Mouse (Mus musculus): ENCODE data around the gene Pianp. TPM values are rescaled to one million over a fixed set of nuclear protein-coding genes. Genes with fewer than 3 reads are reported as not detected.

Gene Pianp
- 1 to 10 TPM in 1 of 2 experiments, under 1 TPM in 1; 0.89 to 2.0 TPM for total RNA-seq (2021)
- 4.2 and 9.0 TPM in 2 replicates for polyA plus RNA-seq (2012; rRNA removed)
- long read RNA-seq, partial matches to known transcripts, result 0 of 1 reads
- long read RNA-seq, other reads (novel, unspliced or antisense), result 0 of 1 reads

DNA sequence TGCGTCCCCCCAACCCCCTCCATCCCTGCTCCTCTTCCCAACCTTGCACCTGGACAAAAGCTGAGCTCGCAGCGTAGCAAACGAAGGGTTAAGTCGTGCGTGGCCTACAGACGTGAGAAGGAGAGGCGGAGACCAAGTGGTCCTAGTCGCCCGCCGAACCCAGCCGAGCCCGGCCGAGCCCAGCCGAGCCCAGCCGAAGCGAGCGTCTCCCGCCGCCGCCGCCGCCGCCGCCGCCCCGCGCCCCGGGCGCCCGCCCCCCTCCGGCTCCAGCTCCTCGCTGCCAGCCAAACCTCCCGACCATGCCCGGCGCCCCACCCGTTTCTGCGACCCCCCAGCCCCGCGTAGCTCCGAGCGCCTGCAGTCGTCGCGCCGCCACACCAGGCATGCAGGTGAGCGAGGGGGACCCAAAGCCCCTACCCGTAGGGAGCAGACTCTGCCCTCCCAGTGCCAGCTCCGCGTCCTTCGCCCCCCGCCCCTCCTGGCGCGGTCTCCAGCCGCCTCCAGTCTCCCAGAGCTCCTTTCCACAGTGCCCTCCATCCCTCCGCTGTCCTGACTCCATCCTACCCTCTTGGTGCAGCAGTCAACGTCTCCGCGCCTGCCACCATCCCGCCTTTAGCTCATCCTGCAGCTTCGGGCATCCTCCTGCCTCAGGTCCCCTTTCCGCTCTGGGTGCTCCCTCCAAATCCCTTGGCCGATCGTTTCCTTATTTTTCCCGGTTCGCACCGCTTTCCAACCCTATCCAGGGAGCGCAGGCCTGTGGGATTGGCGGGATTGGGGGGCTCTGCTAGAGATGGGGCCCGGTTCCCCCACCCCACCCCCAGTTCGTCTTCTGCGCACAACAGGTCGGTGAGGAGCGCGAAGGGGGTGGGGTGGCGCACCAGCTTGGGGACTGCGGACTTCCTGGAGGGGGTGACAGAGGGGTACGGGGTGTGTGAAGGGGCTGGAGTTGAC lies at the start of gene Pianp:
TSS of gene Pianp (plus strand) at position 144 of the 951 bp plus-strand sequence.
- peak; percentile 85 for DNase-seq

DNA sequence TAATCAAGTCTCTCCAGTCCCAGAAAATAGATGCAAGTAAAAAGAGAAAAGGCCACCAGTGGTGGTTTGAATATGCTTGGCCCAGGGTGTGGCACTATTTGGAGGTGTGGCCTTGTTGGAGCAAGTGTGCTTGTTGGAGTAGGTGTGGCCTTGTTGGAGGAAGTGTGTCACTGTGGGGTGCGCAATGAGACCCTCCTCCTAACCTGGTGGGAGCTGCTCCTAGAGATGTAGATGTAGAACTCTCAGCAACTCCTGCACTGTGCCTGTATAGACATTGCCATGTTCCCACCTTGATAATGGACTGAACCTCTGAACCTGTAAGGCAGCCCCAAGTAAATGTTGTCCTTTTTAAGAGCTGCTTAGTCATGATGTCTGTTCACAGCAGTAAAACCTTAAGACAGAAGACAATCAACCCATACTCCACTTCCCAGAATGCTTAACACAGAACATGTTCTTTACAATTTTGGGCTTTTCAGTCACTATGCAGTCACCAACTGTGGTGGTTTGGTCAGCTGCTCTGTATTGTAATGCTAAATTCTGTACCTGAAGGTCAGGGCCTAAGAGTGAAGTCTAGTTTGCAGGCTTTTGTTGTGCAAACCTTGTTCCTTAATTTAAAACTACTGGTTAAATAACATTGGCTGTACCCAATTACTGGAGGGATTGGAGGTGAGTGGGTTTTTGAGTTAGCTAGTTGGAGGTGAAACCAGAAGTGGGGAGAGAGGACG lies 42.3 kb upstream of the Pianp start:
- DNase-seq, result no peak

DNA sequence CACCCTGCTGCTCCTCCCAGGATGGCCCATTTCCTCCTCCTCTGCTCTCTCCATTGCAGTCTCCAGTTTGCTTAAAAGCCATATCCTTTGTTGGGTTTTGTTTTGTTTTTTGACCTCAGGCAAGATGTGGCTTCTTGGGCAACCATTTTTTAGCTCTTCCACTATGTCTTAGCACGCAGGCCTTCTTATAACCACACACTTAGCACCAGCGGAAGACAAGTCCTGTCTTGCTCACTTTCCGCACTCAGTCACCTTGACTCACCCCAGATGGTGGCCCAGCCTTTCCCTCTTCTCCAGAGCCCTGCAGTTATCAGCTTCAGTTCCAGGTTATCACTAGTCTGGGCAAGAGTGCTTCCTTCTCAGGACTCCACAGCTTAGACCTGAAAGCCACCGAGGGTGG lies 41.3 kb upstream of the Pianp start:
- no peak for DNase-seq

DNA sequence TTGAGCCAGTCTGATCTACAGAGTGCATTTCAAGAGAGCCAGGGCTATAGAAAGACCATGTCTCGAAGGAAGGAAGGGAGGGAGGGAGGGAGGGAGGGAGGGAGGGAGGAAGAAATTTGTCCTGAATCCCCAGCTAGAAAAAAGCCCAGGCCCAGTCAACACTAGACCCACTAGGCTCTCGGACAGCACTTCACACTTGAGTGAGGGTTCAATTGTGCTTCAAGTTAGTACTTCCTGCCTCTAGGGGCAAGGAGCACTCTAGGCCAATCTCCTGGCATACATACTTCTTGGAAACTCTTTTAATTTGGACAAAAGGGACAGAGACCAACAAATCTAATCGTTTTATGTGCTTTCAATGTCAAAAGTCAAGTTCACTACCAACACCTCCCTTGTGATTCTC lies 38.4 kb upstream of the Pianp start:
- no peak for DNase-seq

DNA sequence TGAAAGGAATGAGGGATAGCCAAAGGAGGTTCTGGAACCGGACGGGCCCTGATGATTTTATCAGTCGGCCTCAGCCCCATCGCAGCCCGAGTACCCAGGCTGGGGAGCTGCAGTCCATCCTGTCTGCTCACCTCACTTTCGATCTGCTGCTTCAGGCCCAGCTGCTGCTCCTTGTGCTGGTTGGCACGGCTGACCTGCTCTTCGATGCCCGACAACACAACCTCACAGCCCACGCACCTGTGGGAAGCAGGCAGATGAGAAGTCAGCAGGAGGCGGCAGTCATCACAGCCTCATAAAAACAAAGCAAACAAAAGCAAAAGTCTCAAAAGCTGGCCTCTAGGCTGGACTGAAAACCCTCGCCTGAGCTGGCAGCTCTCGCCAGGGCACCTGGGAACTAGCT lies 36.5 kb upstream of the Pianp start:
- DNase-seq, result no peak

DNA sequence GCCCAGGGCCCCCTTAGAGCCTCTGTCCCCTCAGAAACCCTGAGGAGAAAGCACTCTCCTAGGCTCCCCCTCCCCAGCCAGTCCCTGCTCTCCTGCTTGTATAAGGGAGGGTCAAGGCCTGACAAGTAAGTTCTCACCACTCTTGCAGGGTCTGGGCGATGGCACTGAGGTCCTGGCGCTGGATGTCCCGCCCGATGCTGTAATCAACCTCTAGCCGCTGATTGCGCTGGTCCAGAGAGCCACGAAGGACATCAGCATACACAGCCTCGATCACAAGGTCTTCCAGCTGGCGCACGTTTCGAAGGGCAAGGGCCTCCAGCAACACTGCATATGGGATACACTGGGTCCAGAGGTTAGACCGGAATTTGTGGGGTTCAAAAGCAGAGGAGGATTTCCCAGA lies 35.5 kb upstream of the Pianp start:
- DNase-seq, result peak; percentile 74

DNA sequence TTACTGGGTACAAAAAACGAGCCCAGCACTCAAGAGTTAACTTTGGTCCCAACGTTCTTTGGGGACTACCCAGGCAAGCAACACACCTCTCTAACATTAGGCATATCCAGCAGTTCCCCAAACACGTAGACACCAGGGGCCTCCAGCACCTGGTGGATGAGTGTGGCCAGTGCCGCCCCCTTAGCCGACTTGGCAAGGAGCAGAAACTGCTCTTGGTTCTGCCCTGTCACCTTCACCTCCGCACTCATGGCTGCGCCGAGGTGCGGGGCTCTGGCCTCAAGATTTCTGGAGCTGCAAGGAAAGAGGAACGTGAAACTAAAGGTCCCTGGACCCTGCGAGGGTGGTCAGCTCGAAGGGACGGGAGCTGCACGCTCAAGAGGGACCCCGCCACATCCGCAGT lies 31.9 kb upstream of the Pianp start:
- DNase-seq, result no peak

DNA sequence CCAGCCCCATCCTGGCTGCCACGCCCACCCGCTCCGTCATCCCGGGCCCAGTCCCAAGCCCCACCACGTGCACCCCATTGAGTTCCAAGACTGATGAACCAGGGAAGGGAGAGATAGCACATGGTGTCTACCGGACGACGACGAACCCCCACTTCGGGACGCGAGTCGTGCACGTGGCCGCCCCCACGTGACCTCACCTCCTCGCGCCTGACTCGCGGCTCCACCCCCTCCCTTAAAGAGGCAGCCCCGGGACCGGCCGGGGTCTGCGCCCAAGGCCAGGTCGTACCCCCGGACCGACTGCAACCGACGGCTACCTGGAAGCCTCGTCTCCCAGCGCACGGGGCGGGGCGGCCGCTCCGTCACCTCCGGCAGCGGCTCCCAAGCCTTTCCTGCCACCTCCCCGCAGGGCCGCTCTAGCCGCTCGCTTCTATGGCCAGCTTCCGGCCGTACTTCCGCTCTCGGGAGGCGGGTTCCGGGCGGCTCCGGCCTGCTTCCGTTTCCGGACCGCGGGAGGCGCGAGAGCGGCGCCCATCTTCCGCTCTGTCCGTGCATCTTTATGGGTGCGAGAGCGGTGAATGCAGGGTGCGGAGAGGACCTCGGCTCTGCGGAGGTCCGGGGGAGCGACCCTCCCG lies 31.3 kb upstream of the Pianp start, which contains the start of gene Cops7a:
TSS of gene Cops7a (minus strand) at position 451 of the 632 bp plus-strand sequence.
- DNase-seq, result peak; percentile 98

DNA sequence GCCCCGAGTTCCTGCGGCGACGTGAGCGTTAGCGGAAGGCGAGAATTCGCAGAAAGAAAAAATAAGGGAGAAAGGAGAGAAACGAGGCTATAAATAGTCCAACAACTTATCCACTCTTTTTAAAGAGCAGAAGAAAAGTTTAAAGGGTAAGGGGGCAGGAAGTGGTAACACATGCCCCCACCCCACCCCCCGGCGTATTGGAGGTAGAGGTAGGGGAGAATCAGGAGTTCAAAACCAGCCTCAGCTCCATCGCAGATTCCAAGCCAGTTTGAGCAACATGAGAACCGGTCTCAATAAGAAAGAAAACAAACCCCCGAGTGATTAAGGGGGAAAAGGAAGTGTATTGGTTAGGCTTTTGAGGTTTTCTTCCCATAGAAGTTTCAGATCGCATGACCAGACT lies 30.7 kb upstream of the Pianp start:
- no peak for DNase-seq

DNA sequence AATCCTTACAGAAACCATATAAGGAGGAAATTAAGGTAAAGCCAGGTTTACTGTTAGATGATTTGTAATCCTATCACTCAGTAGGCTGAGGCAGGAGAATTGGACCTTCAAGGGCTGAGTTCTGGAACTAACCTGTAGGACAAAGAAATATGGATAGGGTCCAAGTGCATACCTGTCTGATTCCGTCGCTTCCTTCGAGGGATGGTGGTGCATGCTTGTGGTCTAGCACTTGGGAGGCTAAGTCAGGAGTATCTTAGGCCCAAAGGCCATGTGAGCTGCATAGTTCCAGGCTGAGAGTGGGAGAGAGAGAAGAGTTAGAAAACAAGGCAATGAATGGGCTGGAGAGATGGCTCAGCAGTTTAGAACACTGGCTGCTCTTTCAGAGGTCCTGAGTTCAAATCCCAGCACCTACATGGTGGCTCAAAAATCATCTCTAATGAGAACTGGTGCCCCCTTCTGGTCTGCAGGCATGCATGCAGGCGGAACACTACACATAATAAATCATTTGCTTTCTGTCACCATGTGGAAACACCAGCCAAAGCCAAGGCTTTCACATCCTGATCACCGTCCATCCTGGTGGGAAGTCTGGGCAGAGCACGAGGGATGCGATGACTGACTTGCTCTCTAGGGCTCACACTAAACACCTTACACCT lies 29.9 kb upstream of the Pianp start:
- no peak for DNase-seq

DNA sequence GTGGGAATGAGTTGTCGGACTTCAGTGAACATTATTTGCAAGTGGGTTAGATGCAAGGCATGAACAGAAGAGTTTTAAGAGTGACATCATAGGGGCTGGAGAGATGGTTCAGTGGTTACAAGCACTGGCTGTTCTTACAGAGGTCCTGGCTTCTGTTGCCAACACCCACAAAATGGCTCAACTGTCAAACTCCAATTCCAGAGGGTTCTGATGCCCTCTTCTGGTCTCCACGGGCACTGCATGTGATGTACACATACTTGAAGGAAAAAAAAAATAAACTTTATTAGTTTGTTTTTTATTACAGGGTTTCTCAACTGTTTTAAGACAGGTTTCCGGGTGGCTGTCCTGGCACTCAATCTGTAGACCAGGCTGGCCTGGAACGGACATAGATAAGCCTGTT lies 28.7 kb upstream of the Pianp start:
- peak; percentile 29 for DNase-seq

DNA sequence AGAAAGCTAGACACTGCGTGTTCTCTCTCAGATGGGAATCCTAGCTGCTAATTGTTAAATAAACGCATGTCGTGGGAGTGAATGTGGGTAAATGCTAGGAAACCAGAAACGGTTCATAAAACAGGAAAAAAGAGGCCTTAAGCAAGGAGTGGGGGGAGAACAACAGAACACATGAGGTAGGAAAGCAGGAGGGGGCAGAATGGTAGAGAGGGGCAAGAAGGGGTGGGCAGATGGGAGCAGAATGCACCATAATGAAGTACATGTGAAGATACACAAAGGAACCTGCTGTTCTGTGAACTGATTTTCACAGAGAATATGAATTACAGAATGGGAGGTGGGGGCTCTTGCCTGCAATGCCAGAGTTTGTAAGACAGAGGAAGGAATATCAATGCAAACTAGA lies 4.3 kb upstream of the Pianp start:
- DNase-seq, result no peak

DNA sequence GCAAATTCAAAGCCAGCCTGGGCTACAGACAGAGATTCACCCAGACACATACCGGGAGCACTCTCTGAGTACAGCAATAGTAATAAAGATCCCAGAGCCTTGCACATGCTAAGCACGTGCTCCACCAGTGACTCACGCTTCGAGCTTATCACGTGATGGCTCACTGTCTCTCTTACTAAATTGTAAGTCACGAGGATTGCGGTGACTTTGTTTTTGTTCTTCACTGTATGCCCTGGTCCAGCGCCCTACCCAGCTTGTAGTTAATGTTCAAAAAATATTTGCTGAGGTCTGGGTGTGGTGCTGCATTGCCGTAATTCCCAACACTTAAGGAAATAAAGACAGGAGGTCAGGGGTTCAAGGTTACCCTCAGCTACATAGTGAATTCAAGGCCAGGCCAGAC lies 3.1 kb upstream of the Pianp start:
- DNase-seq, result peak; percentile 81

DNA sequence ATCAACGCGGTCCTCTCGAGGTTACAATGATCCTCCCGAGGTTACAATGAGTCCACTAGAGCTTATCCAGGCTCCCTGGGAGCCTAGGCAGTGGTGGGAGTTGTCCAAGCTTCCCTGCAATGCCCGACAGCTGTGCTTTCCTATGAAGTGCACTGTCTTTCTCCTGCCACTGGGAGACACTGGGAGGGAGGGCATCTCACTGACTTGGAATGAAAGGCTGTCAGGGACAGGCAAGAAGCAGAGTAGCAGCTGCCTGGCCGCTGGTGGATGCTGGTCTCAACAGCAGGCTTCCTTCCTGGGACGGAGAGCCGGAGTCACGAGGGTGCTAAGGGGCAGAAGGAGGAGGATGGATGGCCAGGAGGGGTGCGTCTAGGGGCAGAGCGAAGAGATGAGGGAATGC lies 2.6 kb upstream of the Pianp start:
- DNase-seq, result peak; percentile 57

DNA sequence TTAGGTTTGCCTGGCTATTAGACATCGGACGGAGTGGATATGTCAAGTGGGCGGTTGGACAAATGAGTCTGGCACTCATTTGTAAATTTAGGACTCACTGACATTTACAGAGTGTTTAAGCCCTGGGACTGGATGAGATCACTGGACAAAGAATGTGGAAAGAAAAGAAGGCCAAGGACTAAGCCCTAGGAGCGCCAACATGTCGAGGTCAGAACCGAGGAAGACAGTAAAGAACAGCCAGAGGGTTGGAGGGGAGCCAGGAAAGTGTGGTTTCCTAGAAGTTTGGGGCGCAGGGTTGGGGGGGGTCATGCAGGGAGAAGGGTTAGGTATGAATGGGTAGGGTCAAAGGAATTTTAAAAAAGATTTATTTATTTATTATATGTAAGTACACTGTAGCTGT lies 1.2 kb upstream of the Pianp start:
- DNase-seq, result peak; percentile 85

DNA sequence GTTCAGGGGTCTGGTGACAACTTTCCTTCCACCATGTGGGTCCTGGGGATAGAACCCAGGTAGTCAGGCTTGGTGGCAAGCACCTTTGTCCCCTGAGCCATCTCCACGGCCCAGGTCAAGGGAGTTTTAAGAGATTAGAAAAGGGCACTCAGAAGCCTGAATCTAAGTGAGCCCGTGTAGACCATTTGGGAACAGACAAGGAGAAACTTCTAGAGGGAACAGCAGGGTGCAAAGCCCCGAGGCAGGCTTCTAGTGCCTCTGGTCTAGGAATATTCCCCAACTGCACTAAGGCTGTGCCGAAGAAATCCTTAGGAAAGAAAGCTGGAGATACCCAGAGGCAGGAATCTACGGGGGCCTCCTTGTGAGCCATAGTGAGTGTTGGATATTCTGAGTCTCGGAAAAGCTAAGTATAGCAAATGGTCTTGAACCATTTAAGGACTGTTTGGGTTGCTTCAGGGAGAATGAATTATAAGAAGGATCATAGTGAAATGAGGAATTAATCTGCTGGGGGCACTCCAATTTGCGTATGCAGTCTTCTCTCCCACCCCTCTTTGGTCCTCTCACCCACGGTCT lies 577 bp upstream of the Pianp start:
- no peak for DNase-seq

DNA sequence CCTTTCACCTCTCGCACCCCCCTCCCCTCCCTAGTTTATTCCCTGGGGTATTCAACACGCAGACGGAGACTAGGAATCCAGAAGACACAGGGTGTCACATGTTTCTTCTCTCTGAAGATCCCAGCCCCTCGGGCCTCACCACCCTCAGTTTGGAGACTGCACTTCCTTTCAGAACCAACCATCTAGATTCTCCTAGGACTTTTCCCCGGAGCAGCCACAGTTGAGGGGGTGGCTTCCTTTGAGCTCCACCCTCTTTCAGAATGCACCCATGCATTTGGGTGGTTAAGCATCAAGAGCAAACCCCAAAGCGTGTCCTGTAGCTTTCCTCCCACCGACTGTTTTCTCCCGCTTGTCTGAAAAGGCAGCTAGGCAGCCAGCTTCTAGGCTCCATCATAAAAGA lies 1.6 kb downstream of the Pianp start:
- DNase-seq, result no peak

DNA sequence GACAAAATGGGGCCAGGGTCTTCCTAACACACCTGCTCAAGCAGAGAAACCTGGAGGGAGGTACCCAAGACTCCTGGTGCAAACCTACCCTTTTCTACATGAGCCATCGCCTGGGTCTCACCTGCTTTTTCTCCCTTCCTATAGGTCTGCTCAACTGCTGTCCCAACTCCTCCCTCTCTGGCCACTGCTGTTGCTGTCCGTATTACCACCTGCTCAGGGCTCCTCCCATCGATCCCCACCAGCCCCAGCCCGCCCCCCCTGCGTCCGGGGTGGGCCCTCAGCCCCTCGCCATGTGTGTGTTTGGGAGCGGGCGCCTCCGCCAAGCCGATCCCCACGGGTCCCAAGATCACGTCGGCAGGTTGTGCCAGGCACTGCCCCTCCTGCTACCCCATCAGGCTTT lies 2.6 kb downstream of the Pianp start:
- DNase-seq, result no peak

DNA sequence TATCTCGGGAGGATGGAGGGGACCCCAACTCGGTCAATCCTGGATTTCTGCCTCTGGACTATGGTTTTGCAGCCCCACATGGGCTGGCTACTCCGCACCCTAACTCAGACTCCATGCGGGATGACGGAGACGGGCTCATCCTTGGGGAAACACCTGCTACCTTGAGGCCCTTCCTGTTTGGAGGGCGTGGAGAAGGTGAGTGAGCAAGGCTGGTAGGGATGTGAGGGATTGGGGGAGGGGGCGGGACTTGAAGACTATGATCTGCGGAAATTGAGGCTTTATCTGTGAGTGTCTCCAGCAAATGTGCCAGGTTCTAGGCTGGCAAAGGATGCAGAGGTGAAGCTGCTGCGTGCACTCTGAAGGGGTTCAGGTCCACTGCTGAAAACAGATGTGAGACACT lies 3.1 kb downstream of the Pianp start:
- DNase-seq, result no peak

DNA sequence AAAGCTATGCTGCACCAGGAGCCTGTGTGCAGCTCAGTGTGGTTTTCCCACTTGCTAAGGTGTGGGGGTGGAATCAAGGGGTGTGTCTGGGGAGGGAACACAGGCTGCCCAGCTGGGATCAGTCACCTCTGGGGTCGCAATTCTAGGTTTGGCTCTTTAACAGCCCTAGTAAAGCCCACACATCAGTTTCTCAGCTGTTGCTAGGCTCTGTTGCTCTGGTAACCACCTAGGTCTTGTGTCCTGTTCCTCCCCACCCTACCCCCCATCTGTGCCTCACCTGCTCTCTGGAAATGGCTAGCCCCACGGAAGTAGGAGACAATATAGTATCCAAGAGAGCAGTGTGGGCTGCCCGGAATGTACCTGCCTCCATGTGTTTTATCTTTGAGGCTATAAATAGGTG lies 7.2 kb downstream of the Pianp start:
- DNase-seq, result no peak

DNA sequence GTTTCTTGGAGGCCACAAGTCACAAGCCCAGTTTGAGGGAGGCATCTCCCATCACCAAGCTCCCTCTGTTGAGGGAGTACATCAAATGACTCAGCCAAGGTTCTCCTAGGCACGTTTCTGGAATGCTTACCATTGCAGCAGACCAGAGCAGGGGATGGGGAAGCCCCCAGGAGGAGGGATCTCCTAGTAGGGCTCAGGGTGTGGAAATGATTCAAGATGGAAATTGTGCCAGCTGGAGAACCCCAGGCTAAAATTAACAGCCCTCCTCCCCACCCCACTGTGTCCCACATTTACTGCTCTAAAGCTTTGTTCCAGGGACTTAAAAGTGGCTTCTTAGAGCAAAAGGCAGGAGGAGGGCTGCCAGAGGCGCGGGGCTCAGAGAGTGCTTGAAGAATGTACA lies 8.6 kb downstream of the Pianp start:
- no peak for DNase-seq

DNA sequence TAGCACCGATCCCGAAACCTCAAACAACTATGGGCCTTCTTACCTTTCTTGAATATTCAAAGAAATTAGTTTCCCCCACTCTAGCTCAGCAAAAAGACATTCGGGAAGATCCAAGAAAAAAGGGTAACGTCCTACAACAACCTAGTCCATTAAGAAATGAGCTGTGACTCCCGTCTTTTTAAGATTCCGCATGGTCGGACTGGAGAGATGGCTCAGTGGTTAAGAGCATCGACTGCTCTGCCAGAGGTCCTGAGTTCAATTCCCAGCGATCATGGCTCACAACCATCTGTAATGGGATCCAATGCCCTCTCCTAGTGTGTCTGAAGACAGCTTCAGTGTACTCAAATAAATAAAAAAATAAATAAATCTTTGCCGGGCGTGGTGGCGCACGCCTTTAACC lies 11.6 kb downstream of the Pianp start:
- no peak for DNase-seq
